27 mouse cellular contexts compared by ENCODE assay signal in genomic region chr14:79753733-79754132, GRCm38 (mm10). TPM values are rescaled to one million over a fixed set of nuclear protein-coding genes. Genes with fewer than 3 reads are reported as not detected.
DNase-seq lines count a peak whose midpoint lies in the region; ATAC-seq and TF ChIP-seq lines count a peak whose summit lies in the region.
"Had no signal": no experiment of that assay in that cellular context is flagged by ENCODE, and none has a peak within 500 bp of the region (broad histone marks: within the 10 kb centered on the region; RNA-seq: fewer than 3 reads in every experiment).

No protein-coding gene starts in this region.

- H3K4me2 ChIP-seq in midbrain, postnatal 0 days (ENCODE audit: low read depth, low read length, poor library complexity, severe bottlenecking): no peak overlapping the region
- H3K4me2 ChIP-seq in midbrain, embryonic 13.5 days (replicated peaks): no peak overlapping the region
- no peak overlapping the region; the same call in 1 of the 2 replicates for H3K4me2 ChIP-seq in midbrain, embryonic 16.5 days (ENCODE audit: low read length)
- H3K4me2 ChIP-seq: embryonic facial prominence, embryonic 13.5 days; forebrain, embryonic 12.5 days; forebrain, embryonic 15.5 days; heart, embryonic 12.5 days; heart, embryonic 15.5 days had no signal

- no peak overlapping the region for H3K4me3 ChIP-seq in midbrain, embryonic 10.5 days
- no peak overlapping the region for H3K4me3 ChIP-seq in midbrain, postnatal 0 days (ENCODE audit: low read depth, low read length)
- H3K4me3 ChIP-seq in midbrain, embryonic 13.5 days (replicated peaks): no peak overlapping the region
- H3K4me3 ChIP-seq in midbrain, embryonic 16.5 days (ENCODE audit: low read depth, low read length): no peak overlapping the region
- H3K4me3 ChIP-seq: embryonic facial prominence, embryonic 10.5 days; embryonic facial prominence, embryonic 13.5 days; erythroblast, embryonic 14.5 days; forebrain, embryonic 12.5 days; forebrain, embryonic 15.5 days; heart, embryonic 12.5 days; heart, embryonic 15.5 days had no signal

- peaks cover 26% of the 10 kb centered on the region for H3K4me1 ChIP-seq in midbrain, embryonic 10.5 days
- peaks cover 7% of the 10 kb centered on the region; the same call in 1 of the 2 replicates for H3K4me1 ChIP-seq in midbrain, postnatal 0 days (ENCODE audit: insufficient read depth, low read length)
- peaks cover 24% of the 10 kb centered on the region for H3K4me1 ChIP-seq in midbrain, embryonic 13.5 days (replicated peaks)
- peaks cover 15% of the 10 kb centered on the region for H3K4me1 ChIP-seq in midbrain, embryonic 16.5 days (ENCODE audit: control insufficient read depth, insufficient read depth, low read length)
- H3K4me1 ChIP-seq: embryonic facial prominence, embryonic 10.5 days; embryonic facial prominence, embryonic 13.5 days; forebrain, embryonic 15.5 days; heart, embryonic 12.5 days; heart, embryonic 15.5 days had no signal

- no peak for ATAC-seq in midbrain, postnatal 0 days (ENCODE audit: low FRiP score)
- ATAC-seq in midbrain, embryonic 13.5 days: peak; percentile 73
- ATAC-seq in midbrain, embryonic 16.5 days: peak; percentile 41
- ATAC-seq: CD4-positive, CD25-positive, alpha-beta regulatory T cell, adult 4 months; forebrain, embryonic 15.5 days had no signal

- intact Hi-C loops in heart, postnatal 36 days (cut with DNase I): no loop called here

- no peak for DNase-seq in midbrain, embryonic 10.5 days (ENCODE audit: low spot score)
- DNase-seq in midbrain, postnatal 0 days (ENCODE audit: low spot score): no peak
- no peak for DNase-seq in layer of hippocampus, adult 9-11 months
- no peak for DNase-seq in heart, postnatal 36 days
- DNase-seq: adrenal gland, adult 2 months; adrenal gland, postnatal 14 days; cerebellum, adult 11 months; cerebellum, adult 2 months; cerebellum, adult 9-11 months; cerebellum, postnatal 25 days; gastrocnemius, postnatal 25 days; heart, adult 18-20 months; heart, postnatal 10 days; heart, postnatal 4 days had no signal

- no peak for TF ChIP-seq CTCF in midbrain, postnatal 0 days (IDR thresholded peaks at IDR 0.05)

- H3K9me3 ChIP-seq in midbrain, embryonic 10.5 days (replicated peaks): no peaks in the 10 kb centered on the region
- no peaks in the 10 kb centered on the region for H3K9me3 ChIP-seq in midbrain, postnatal 0 days (ENCODE audit: low read length)
- H3K9me3 ChIP-seq in midbrain, embryonic 13.5 days: no peaks in the 10 kb centered on the region
- no peaks in the 10 kb centered on the region for H3K9me3 ChIP-seq in midbrain, embryonic 16.5 days (replicated peaks; ENCODE audit: control insufficient read depth, low read length, poor library complexity, severe bottlenecking)
- H3K9me3 ChIP-seq: embryonic facial prominence, embryonic 10.5 days; embryonic facial prominence, embryonic 13.5 days; forebrain, embryonic 12.5 days; forebrain, embryonic 15.5 days; heart, embryonic 12.5 days; heart, embryonic 15.5 days had no signal

- H3K27ac ChIP-seq in midbrain, embryonic 10.5 days (replicated peaks): peak overlapping the region; percentile 49; the same call in 1 of the 2 replicates
- H3K27ac ChIP-seq in midbrain, postnatal 0 days (ENCODE audit: low read depth, low read length): no peak overlapping the region
- 0 out of 2 replicates have a peak overlapping the region, but pooled peaks have one; percentile 1 for H3K27ac ChIP-seq in midbrain, embryonic 13.5 days
- H3K27ac ChIP-seq in midbrain, embryonic 16.5 days (ENCODE audit: low read length): 0 out of 2 replicates have a peak overlapping the region, but pooled peaks have one; percentile 26
- H3K27ac ChIP-seq: embryonic facial prominence, embryonic 10.5 days; embryonic facial prominence, embryonic 13.5 days; forebrain, embryonic 15.5 days; heart, embryonic 15.5 days had no signal

- no peak overlapping the region for H3K9ac ChIP-seq in midbrain, postnatal 0 days (replicated peaks; ENCODE audit: low read length, poor library complexity, severe bottlenecking)
- H3K9ac ChIP-seq in midbrain, embryonic 13.5 days (replicated peaks): no peak overlapping the region
- no peak overlapping the region for H3K9ac ChIP-seq in midbrain, embryonic 16.5 days (ENCODE audit: low read depth, low read length)
- H3K9ac ChIP-seq: embryonic facial prominence, embryonic 13.5 days; forebrain, embryonic 12.5 days; forebrain, embryonic 15.5 days; heart, embryonic 12.5 days; heart, embryonic 15.5 days had no signal

- H3K36me3 ChIP-seq in midbrain, embryonic 10.5 days: no peaks in the 10 kb centered on the region
- no peaks in the 10 kb centered on the region for H3K36me3 ChIP-seq in midbrain, postnatal 0 days (ENCODE audit: insufficient read depth, low read length)
- no peaks in the 10 kb centered on the region for H3K36me3 ChIP-seq in midbrain, embryonic 13.5 days
- H3K36me3 ChIP-seq in midbrain, embryonic 16.5 days (ENCODE audit: control insufficient read depth, insufficient read depth, low read length): no peaks in the 10 kb centered on the region
- H3K36me3 ChIP-seq: embryonic facial prominence, embryonic 10.5 days; embryonic facial prominence, embryonic 13.5 days; forebrain, embryonic 12.5 days; forebrain, embryonic 15.5 days; heart, embryonic 12.5 days; heart, embryonic 15.5 days had no signal

- H3K27me3 ChIP-seq in midbrain, embryonic 10.5 days (ENCODE audit: low read depth, poor library complexity, severe bottlenecking): peaks cover 9% of the 10 kb centered on the region
- no peaks in the 10 kb centered on the region for H3K27me3 ChIP-seq in midbrain, postnatal 0 days (ENCODE audit: insufficient read depth, low read length)
- peaks cover 14% of the 10 kb centered on the region for H3K27me3 ChIP-seq in midbrain, embryonic 13.5 days
- no peaks in the 10 kb centered on the region for H3K27me3 ChIP-seq in midbrain, embryonic 16.5 days (ENCODE audit: control insufficient read depth, insufficient read depth, low read depth, low read length)
- H3K27me3 ChIP-seq: embryonic facial prominence, embryonic 13.5 days; forebrain, embryonic 15.5 days; heart, embryonic 12.5 days; heart, embryonic 15.5 days had no signal

- 77% methylated on average over 7 of the region's 7 CpGs for WGBS in midbrain, embryonic 10.5 days
- WGBS in midbrain, postnatal 0 days: 50% methylated on average over 7 of the region's 7 CpGs
- WGBS in midbrain, embryonic 13.5 days: 67% methylated on average over 7 of the region's 7 CpGs
- WGBS in midbrain, embryonic 16.5 days: 58% methylated on average over 7 of the region's 7 CpGs

RNA-seq across cellular contexts. Expression of gene Pcdh8, which starts 17.4 kb away (rescaled TPM):
- 56.0 and 57.5 TPM in 2 replicates for polyA plus RNA-seq in midbrain, embryonic 10.5 days (2016; fragmentation: Nextera tagmentation; extraction: Ambion mirVana)
- 149 and 150 TPM in 2 replicates for total RNA-seq in midbrain, postnatal 0 days (2014; rRNA removed)
- polyA plus RNA-seq in midbrain, postnatal 0 days (2015; fragmentation: Nextera tagmentation; extraction: Ambion mirVana): 49.3 and 50.2 TPM in 2 replicates
- 39.3 and 52.7 TPM in 2 replicates for polyA plus RNA-seq in midbrain, embryonic 13.5 days (2015; fragmentation: Nextera tagmentation; extraction: Ambion mirVana)
- 54.5 and 64.5 TPM in 2 replicates for polyA plus RNA-seq in midbrain, embryonic 16.5 days (2015; fragmentation: Nextera tagmentation; extraction: Ambion mirVana)
- total RNA-seq in heart, postnatal 36 days (2021): under 1 TPM in 1 of 2 experiments, not detected in 1; 0.22 TPM
- total RNA-seq: common myeloid progenitor, adult 5-6 weeks; gastrocnemius, adult 8-10 months; gastrocnemius, postnatal 25 days; heart, postnatal 10 days; MEL had no signal
- polyA plus RNA-seq: CD4-positive, CD25-positive, alpha-beta regulatory T cell, adult 4 months; erythroblast, embryonic 14.5 days had no signal
